Mouse (Mus musculus): ENCODE measurements at regions not wholly inside any gene's neighbourhood (a gene's known extent, or its start where the extent isn't known, plus 50 kb on each side); places are given as distances from the start of the nearest gene placed in this dataset.

DNA sequence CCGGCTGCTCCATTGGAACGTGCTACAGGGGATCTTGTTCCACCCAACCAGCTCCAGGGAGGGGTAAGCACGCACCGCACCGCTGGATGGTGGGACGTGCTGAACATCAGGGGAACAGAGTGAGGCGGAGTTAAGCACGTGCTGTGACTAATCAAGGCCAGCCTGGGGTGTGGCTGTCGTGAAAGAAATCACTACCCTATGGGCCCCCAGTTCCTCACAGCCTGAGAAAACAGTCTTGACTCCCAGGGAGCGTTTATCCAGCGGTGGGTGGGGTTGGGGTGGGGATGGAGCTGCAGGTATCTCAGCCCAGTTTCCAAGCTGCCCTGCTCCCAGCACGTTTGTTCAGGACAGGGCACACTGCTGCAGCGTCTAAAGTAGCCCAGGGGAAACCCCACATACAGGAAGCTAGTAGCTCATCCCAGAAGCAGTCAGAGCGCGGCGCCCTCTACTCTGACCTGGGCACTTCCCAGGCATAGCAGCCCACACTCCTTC, 113.4 kb upstream of the Egln3 start:
- in situ Hi-C loops (cut with MboI, MseI) = loop anchor here (5.0 to 25.0 kb wide), 2 partner anchors 110 to 1280 kb away; no protein-coding TSS in a partner anchor

DNA sequence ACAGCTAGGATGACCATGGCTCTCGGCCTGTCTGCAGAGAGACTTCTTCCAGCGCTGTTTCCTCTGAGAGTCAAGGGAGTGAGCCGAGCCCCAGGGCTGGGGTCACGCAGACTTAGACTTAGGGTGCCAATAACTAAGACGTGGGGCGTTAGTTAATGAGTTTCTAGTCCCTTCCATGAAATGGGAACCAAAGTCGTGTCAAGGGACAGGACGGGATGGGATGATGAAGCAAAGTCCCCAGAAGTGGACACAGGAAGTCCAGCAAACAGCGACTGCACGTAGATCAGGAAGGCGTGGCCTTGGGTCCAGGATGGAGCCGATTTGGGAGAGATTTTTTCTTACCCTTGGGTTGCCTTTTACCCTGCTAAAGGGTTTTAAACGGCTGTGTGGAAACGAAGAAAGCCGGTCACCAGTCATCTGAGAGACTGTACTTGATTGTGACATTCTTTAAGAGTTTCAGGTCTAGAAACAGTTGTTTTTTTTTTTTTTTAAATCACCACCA, 112.5 kb upstream of the Egln3 start:
- in situ Hi-C loops (cut with MboI, MseI) = loop anchor here (5.0 to 25.0 kb wide), 2 partner anchors 109 to 1279 kb away; no protein-coding TSS in a partner anchor

DNA sequence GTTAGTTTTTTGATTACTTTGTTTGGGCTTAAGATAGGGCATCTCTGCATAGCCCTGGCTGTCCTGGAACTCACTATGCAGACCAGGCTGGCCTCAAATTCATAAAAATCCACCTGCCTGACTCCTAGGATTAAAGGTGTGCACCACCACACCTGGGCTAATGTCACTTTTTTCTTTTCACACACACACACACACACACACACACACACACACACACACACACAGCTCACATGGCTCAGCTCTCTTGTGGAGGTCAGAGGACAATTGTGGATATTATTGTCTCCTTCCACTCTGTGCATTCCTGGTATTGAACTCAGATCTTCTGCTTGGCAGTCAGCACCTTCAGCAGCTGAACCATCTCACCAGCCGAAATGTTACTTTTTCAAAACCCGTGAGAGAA, 110.5 kb upstream of the Egln3 start:
- in situ Hi-C loops (cut with MboI, MseI) = loop anchor here (25.0 kb wide), 1 partner anchor 1277 kb away; no protein-coding TSS in a partner anchor

DNA sequence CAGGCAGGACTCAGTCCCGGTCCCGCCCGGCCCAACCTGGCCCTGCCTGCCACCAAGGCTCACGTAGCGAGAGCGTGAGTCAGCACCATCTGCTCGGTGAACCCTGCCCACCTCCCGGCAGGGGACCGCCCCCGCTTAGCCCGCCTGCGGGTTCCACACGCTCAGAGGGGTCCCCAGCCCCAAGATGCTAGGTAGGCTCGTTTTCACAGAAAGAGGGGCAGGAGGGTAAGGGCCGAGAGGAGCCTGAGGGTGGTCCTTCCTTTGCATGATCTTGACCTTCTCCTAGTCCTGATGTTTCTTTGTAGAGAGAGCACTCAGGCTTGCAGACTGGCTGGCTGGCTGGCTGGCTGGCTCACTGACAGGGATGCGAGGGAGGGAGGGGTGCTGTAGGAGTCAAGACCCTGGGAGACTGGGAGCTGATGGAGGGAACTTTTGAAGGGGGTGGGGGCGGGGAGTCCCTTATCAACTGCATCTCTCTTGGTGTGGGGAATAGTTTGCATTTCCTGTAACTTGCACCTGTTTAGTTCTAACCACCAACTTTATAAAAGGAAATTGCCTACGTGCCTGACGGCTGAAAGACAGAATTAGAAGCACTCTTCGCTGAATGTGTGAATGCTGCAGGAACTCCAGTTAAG, 109.7 kb upstream of the Egln3 start:
- in situ Hi-C loops (cut with MboI, MseI) = loop anchor here (25.0 kb wide), 1 partner anchor 1276 kb away; no protein-coding TSS in a partner anchor

DNA sequence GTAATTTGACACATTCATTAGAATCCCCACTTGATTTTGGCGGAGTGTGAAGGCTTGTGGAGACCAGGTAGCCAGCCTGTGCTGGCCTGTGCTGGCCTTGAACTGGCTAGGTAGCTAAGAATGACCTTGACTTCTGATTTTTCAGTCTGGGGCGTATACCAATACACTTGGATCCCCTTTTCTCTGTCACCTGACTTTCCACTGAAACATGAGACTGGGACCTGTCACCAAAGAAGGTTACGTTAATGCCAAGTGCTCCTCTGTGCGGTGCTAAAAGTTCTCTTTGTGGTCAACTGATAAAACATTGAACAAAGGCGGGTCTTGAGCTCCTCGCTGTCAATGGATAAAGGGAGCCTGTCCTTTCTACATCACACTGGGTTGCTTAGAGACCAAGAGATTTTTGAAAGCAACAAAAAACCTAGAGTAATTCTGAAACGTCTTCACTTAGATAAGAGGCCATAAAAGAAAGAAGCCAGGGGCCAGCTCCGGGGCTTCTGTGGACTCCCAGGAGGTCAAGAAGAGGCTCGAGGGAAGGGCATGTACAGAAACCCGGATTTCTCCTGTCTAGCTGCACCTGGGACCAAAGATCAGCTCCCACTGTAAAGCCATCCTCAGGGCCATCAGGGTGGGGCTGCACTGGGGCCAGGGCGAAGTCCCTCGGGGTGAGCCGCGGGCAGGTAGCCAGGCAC, 109.0 kb upstream of the Egln3 start:
- in situ Hi-C loops (cut with MboI, MseI) = loop anchor here (25.0 kb wide), 1 partner anchor 1275 kb away; no protein-coding TSS in a partner anchor

- in situ Hi-C loops (cut with MboI, MseI) = loop anchor here (25.0 kb wide), 1 partner anchor 1275 kb away; no protein-coding TSS in a partner anchor
These were observed 108.3 kb upstream of the Egln3 start for GRCm38 (mm10) chr12:54311896-54312521.

DNA sequence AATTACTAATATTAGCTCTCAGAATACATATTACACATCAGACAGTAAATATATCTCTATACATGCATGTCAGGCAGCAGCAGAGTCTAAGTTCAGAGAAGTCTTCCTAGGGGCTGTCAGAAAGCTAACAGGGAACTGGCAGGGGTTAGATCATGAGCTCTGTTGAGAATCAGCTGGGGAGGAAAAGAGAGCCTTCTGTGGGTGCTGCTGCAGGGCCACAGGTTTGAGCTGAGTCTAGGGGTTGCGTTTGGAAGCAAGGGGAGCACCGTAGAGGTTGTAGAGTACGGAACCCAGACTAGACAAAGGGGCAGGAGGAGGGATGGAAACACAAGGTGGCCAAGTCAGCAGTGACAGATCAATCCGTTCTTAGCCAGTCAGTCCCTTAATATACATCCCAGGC, 106.2 kb upstream of the Egln3 start:
- in situ Hi-C loops (cut with MboI, MseI) = loop anchor here (25.0 kb wide), 1 partner anchor 1273 kb away; no protein-coding TSS in a partner anchor

DNA sequence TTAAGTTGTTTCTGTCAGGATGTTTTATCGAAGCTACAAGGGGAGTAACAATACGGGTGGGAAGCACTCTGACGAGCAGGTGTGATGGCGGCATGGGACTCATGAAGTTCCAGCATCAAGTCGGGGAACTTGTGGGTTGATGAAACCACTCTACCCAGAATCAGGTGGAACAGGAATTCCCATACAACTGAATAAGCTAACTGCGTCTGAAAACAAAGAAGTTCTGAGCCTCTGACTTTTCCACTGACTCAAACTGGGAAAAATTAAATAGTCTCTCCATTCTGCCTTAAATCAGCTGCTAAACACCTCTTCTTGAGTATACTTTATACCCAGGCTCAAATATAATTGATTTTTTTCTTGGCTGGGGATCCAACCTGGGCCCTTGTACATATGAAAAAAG, 105.6 kb upstream of the Egln3 start:
- in situ Hi-C loops (cut with MboI, MseI) = loop anchor here (25.0 kb wide), 1 partner anchor 1272 kb away; no protein-coding TSS in a partner anchor

DNA sequence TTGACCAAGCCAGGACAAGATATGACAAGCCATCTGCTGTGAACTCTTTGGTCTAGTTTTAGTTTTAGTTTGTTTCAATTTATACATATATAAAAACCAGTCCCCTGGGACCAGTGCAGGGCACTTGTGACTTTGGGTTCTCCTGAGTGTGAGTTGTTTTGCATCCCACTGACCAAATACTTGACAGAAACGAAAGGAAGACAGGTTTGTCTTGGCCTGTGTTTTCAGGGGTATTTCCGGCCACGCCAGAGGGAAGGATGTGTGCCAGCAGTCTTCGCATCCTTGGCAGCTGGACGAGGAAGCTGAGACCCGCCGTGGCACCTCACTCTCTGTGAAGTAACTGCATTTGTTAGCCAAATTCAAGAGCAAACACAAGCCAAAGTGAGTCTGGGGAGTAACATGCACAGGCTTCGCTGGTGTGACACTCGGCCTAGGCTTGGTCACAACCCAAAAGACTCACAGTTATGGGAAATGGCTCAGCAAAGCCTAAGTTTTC, 101.5 kb upstream of the Egln3 start:
- in situ Hi-C loops (cut with MboI, MseI) = loop anchor here (25.0 kb wide), 1 partner anchor 1268 kb away; no protein-coding TSS in a partner anchor

- in situ Hi-C loops (cut with MboI, MseI) = loop anchor here (25.0 kb wide), 1 partner anchor 1266 kb away; no protein-coding TSS in a partner anchor
These were observed 100.1 kb upstream of the Egln3 start for GRCm38 (mm10) chr12:54303746-54304145.

DNA sequence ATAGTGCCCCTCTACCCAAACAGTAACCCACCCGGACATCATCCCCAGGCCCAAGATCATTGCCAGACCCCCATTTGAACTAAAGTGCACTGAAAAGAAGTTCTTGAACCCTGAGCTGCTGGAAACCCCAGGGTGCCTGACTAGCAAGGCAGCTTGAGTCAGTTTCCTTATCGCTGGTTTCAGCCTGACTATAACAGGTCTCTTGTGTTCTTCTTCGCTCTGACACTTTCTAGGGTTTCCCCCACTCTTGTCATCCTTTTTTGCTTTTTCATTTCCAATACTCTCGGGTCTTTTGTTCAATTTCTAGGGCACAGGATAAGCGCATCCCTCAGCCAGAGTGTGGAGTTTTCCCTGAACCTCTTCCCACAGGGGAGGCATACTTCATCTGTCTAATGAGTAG, 95.8 kb upstream of the Egln3 start:
- in situ Hi-C loops (cut with MboI, MseI) = no loop called here

DNA sequence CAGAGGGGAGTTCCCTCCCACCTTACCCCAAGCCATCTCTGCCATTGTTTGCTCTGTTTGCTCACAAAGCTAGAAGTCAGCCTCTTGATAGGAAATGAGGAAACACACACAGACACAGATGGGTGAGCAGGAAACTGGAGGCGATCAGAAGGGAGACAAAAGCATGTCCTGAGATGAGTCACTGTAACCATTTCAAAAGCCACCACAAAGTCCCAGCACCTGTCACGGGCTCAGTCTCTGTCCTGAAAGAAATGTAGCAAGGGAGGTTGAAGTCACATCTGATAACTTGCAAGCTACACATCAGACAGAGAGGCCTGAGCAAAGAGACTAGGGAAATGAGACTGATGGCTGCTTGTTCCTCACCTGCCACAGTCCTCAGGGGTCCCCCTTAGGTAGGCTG, 89.6 kb upstream of the Egln3 start:
- in situ Hi-C loops (cut with MboI, MseI) = no loop called here

- in situ Hi-C loops (cut with MboI, MseI) = no loop called here
These were observed 86.7 kb upstream of the Egln3 start for GRCm38 (mm10) chr12:54290311-54290710.

GRCm38 (mm10) chr12:54288747-54289146, 85.1 kb upstream of the Egln3 start:
- in situ Hi-C loops (cut with MboI, MseI) = loop anchor here (5.0 kb wide), 1 partner anchor 76 kb away; no protein-coding TSS in a partner anchor

GRCm38 (mm10) chr12:54288041-54288502, 84.4 kb upstream of the Egln3 start:
- in situ Hi-C loops (cut with MboI, MseI) = loop anchor here (5.0 kb wide), 1 partner anchor 76 kb away; no protein-coding TSS in a partner anchor

GRCm38 (mm10) chr12:54286911-54287819, 83.5 kb upstream of the Egln3 start:
- in situ Hi-C loops (cut with MboI, MseI) = loop anchor here (5.0 kb wide), 1 partner anchor 75 kb away; no protein-coding TSS in a partner anchor

DNA sequence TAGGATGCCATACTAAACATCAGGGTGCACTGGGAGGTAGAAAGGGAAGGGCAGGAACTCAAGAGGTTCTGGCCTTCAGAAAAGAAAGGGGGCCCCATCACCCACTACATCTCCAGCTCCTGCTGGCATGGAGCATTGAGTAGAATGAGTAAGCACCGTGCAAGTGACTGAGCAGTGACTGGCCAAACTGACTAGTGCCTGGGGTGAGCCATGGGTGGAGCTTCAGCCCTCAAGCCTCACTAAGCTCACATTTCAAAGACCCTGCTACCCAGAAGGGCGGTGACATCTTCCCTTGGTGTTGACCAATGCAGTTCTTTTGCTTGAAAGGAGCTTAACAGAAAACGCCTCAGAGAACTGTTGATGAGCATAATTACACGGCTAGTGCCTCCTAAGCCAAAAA, 80.0 kb upstream of the Egln3 start:
- in situ Hi-C loops (cut with MboI, MseI) = no loop called here

GRCm38 (mm10) chr12:54283011-54283410, 79.4 kb upstream of the Egln3 start:
- in situ Hi-C loops (cut with MboI, MseI) = no loop called here

- in situ Hi-C loops (cut with MboI, MseI) = no loop called here
These were observed 78.7 kb upstream of the Egln3 start for GRCm38 (mm10) chr12:54282281-54282921.

GRCm38 (mm10) chr12:54280457-54280856, 76.8 kb upstream of the Egln3 start:
- in situ Hi-C loops (cut with MboI, MseI) = no loop called here
